Mouse (Mus musculus) bone marrow, adult 2 months (tissue): ENCODE data around the gene Rgs6.

ENCODE experiments used
- CTCF ChIP-seq: fragments of 200-500 bp; IDR thresholded peaks from 2 replicates; pipeline ENCODE4 v1.5.1; 2011; ENCODE audit warnings: low read length, control low read depth; ENCODE audit not compliant: control insufficient read depth, insufficient read depth
- POLR2A ChIP-seq: fragments of 200-500 bp; IDR thresholded peaks from 2 replicates; pipeline ENCODE4 v1.6.1; 2011; ENCODE audit warnings: low read depth, mild to moderate bottlenecking, control low read depth, low read length, borderline replicate concordance; ENCODE audit not compliant: control insufficient read depth

- TF ChIP-seq CTCF: no peak
- no peak for TF ChIP-seq POLR2A
Measured at GRCm38 (mm10) chr12:82819991-82820390, 231.9 kb downstream of the Rgs6 start.
